Mouse (Mus musculus): ENCODE measurements around the gene Fam71a.

GRCm38 (mm10) chr1:191176887-191177286 is 12.3 kb upstream of the Fam71a start:
- no peak for TF ChIP-seq CTCF (conservative IDR thresholded peaks at IDR 0.05; ENCODE audit: low read length)
- TF ChIP-seq NANOG (IDR thresholded peaks at IDR 0.05; ENCODE audit: borderline replicate concordance, low read length) = no peak
- no peak for TF ChIP-seq POU5F1 (IDR thresholded peaks at IDR 0.05; ENCODE audit: borderline replicate concordance, low read length)

All from E14TG2a.4 (cell line).